Mouse (Mus musculus) MEL (cell line): ENCODE results near the gene Hsd17b2. TPM values are rescaled to one million over a fixed set of nuclear protein-coding genes. Genes with fewer than 3 reads are reported as not detected.

Experiments used
- DNase-seq: peaks from one replicate; pipeline ENCODE4 v3.0.0; 2011; ENCODE audit warnings: low read depth, low spot score
- H3K27ac ChIP-seq: 2 replicates; pipeline ENCODE4 v1.5.1; 2012; ENCODE audit warnings: low read depth, mild to moderate bottlenecking, control low read depth, low read length, moderate library complexity; ENCODE audit not compliant: control insufficient read depth
- H3K27me3 ChIP-seq, 2 experiments: fragments of 150-350 bp in 1 of 2; sonication (generic) in 1 of 2; 2 replicates each; pipeline ENCODE4 v1.6.1; 2012; ENCODE audit warnings: low read length in 2 of 2, mild to moderate bottlenecking in 2 of 2, improper control_type of control experiment in 1 of 2, moderate library complexity in 1 of 2; ENCODE audit not compliant: insufficient read depth in 2 of 2, control insufficient read depth in 1 of 2
- H3K36me3 ChIP-seq, 2 experiments: 2 replicates each; pipeline ENCODE4 v1.6.1; 2012 to 2014; ENCODE audit warnings: low read length in 2 of 2, improper control_type of control experiment in 1 of 2, inconsistent platforms in 1 of 2, mild to moderate bottlenecking in 1 of 2; ENCODE audit not compliant: insufficient read depth in 2 of 2, control insufficient read depth in 1 of 2
- H3K4me1 ChIP-seq, 2 experiments: fragments of 150-350 bp in 1 of 2; sonication (generic) in 1 of 2; 2 replicates each; pipeline ENCODE4 v1.6.1; 2012; ENCODE audit warnings: low read length in 2 of 2, improper control_type of control experiment in 1 of 2, mild to moderate bottlenecking in 1 of 2; ENCODE audit not compliant: insufficient read depth in 2 of 2, control insufficient read depth in 1 of 2
- H3K4me3 ChIP-seq, 2 experiments: fragments of 150-350 bp in 1 of 2; sonication (generic) in 1 of 2; 2 replicates each; pipeline ENCODE4 v1.5.1; 2012; ENCODE audit warnings: low read depth in 2 of 2, low read length in 2 of 2, mild to moderate bottlenecking in 2 of 2, moderate library complexity in 2 of 2, control low read depth in 1 of 2, improper control_type of control experiment in 1 of 2; ENCODE audit not compliant: control insufficient read depth in 1 of 2, insufficient read depth in 1 of 2
- H3K79me2 ChIP-seq: 2 replicates; pipeline ENCODE4 v1.6.1; 2012; ENCODE audit warnings: mild to moderate bottlenecking, low read length, moderate library complexity; ENCODE audit not compliant: control insufficient read depth, poor library complexity, insufficient read depth
- H3K9ac ChIP-seq: 2 replicates; pipeline ENCODE4 v1.6.1; 2012; ENCODE audit warnings: low read depth, mild to moderate bottlenecking, control low read depth, low read length, moderate library complexity; ENCODE audit not compliant: control insufficient read depth, poor library complexity, severe bottlenecking
- H3K9me3 ChIP-seq: fragments of 150-350 bp; sonication (generic); replicated peaks from 2 replicates; pipeline ENCODE4 v1.6.1; 2012; ENCODE audit warnings: mild to moderate bottlenecking, low read length, improper control_type of control experiment, moderate library complexity; ENCODE audit not compliant: insufficient read depth
- BHLHE40 ChIP-seq: IDR thresholded peaks from 2 replicates; pipeline ENCODE4 v1.6.1; 2012; ENCODE audit warnings: low read depth, mild to moderate bottlenecking, inconsistent platforms, low read length, improper control_type of control experiment, borderline replicate concordance
- CHD1 ChIP-seq: IDR thresholded peaks from 2 replicates; pipeline ENCODE4 v1.6.1; 2012; ENCODE audit warnings: low read depth, mild to moderate bottlenecking, inconsistent platforms, low read length, improper control_type of control experiment
- E2F4 ChIP-seq: IDR thresholded peaks from 2 replicates; pipeline ENCODE4 v1.6.1; 2011; ENCODE audit warnings: low read depth, low read length, improper control_type of control experiment, borderline replicate concordance
- ELF1 ChIP-seq: IDR thresholded peaks from 2 replicates; pipeline ENCODE4 v1.6.1; 2014; ENCODE audit warnings: low read depth, mild to moderate bottlenecking, inconsistent platforms, low read length, improper control_type of control experiment, moderate library complexity
- EP300 ChIP-seq, 2 experiments: IDR thresholded peaks; 2 replicates each; pipeline ENCODE4 v1.6.1; 2011; ENCODE audit warnings: improper control_type of control experiment in 2 of 2, low read length in 2 of 2, low read depth in 1 of 2, mild to moderate bottlenecking in 1 of 2
- GABPA ChIP-seq: IDR thresholded peaks from 2 replicates; pipeline ENCODE4 v1.6.1; 2012; ENCODE audit warnings: low read depth, mild to moderate bottlenecking, inconsistent platforms, low read length, improper control_type of control experiment, moderate library complexity
- GATA1 ChIP-seq: IDR thresholded peaks from 2 replicates; pipeline ENCODE4 v1.6.1; 2011; ENCODE audit warnings: low read depth, low read length, improper control_type of control experiment
- HCFC1 ChIP-seq: IDR thresholded peaks from 2 replicates; pipeline ENCODE4 v1.6.1; 2012; ENCODE audit warnings: low read depth, mild to moderate bottlenecking, inconsistent platforms, low read length, improper control_type of control experiment, moderate library complexity
- JUND ChIP-seq: IDR thresholded peaks from 2 replicates; pipeline ENCODE4 v1.6.1; 2011; ENCODE audit warnings: low read depth, mild to moderate bottlenecking, improper control_type of control experiment, low read length
- KAT2A ChIP-seq: conservative IDR thresholded peaks from 2 replicates; pipeline ENCODE4 v1.6.1; 2012; ENCODE audit warnings: low read depth, low read length, improper control_type of control experiment, inconsistent platforms
- MAFK ChIP-seq: IDR thresholded peaks from 2 replicates; pipeline ENCODE4 v1.6.1; 2011; ENCODE audit warnings: low read depth, mild to moderate bottlenecking, low read length, improper control_type of control experiment, borderline replicate concordance
- MAX ChIP-seq: IDR thresholded peaks from 2 replicates; pipeline ENCODE4 v1.6.1; 2011; ENCODE audit warnings: low read length, improper control_type of control experiment
- MAZ ChIP-seq: IDR thresholded peaks from 2 replicates; pipeline ENCODE4 v1.6.1; 2012; ENCODE audit warnings: low read depth, mild to moderate bottlenecking, inconsistent platforms, low read length, improper control_type of control experiment
- MEF2A ChIP-seq: IDR thresholded peaks from 2 replicates; pipeline ENCODE4 v1.6.1; 2014; ENCODE audit warnings: low read depth, mild to moderate bottlenecking, inconsistent platforms, low read length, improper control_type of control experiment; ENCODE audit not compliant: poor library complexity, insufficient replicate concordance, severe bottlenecking; ENCODE audit errors: extremely low read depth
- MYB ChIP-seq: IDR thresholded peaks from 2 replicates; pipeline ENCODE4 v1.6.1; 2011; ENCODE audit warnings: mild to moderate bottlenecking, low read depth, low read length, improper control_type of control experiment
- MYC ChIP-seq: IDR thresholded peaks from 2 replicates; pipeline ENCODE4 v1.6.1; 2011; ENCODE audit warnings: low read depth, mild to moderate bottlenecking, low read length, improper control_type of control experiment, moderate library complexity
- POLR2AphosphoS2 ChIP-seq: IDR thresholded peaks from 2 replicates; pipeline ENCODE4 v1.6.1; 2011; ENCODE audit warnings: low read length, improper control_type of control experiment
- POLR2AphosphoS5 ChIP-seq: IDR thresholded peaks from 2 replicates; pipeline ENCODE4 v1.6.1; 2012; ENCODE audit warnings: low read depth, borderline replicate concordance, mild to moderate bottlenecking, inconsistent platforms, low read length, moderate library complexity, mixed read lengths
- RCOR1 ChIP-seq: IDR thresholded peaks from 2 replicates; pipeline ENCODE4 v1.6.1; 2012; ENCODE audit warnings: low read depth, mild to moderate bottlenecking, inconsistent platforms, low read length, improper control_type of control experiment
- TBP ChIP-seq: IDR thresholded peaks from 2 replicates; pipeline ENCODE4 v1.8.0; 2011; ENCODE audit warnings: low read depth, low read length, improper control_type of control experiment
- USF2 ChIP-seq, 2 experiments: IDR thresholded peaks; 2 replicates each; pipeline ENCODE4 v1.6.1; 2011 to 2012; ENCODE audit warnings: improper control_type of control experiment in 2 of 2, low read length in 2 of 2, borderline replicate concordance in 1 of 2, inconsistent platforms in 1 of 2, low read depth in 1 of 2, mild to moderate bottlenecking in 1 of 2; ENCODE audit not compliant: insufficient read depth in 1 of 2
- ZC3H11A ChIP-seq: IDR thresholded peaks from 2 replicates; pipeline ENCODE4 v1.6.1; 2012; ENCODE audit warnings: low read depth, mild to moderate bottlenecking, inconsistent platforms, low read length, improper control_type of control experiment
- ZKSCAN1 ChIP-seq: IDR thresholded peaks from 2 replicates; pipeline ENCODE4 v1.6.1; 2012; ENCODE audit warnings: low read depth, mild to moderate bottlenecking, inconsistent platforms, low read length, improper control_type of control experiment, moderate library complexity
- ZNF384 ChIP-seq: IDR thresholded peaks from 2 replicates; pipeline ENCODE4 v1.6.1; 2012; ENCODE audit warnings: low read depth, mild to moderate bottlenecking, inconsistent platforms, low read length, improper control_type of control experiment
- polyA plus RNA-seq, 2 experiments: library from polyadenylated mRNA; stranded (reverse) in 1 of 2; unstranded in 1 of 2; fragments of >175 nt in 1 of 2; fragments of >200 nt in 1 of 2; gene quantifications; 2 replicates each; pipeline versions ENCODE4 v1.2.1 to v1.2.4; 2012; ENCODE audit warnings: low replicate concordance in 2 of 2, low read depth in 1 of 2; ENCODE audit not compliant: insufficient read length in 2 of 2, insufficient read depth in 1 of 2, missing spikeins in 1 of 2
- total RNA-seq: library from RNA; depleted of rRNA; stranded (reverse); fragments of 300-350 nt; gene quantifications from 2 replicates; pipeline ENCODE4 v1.2.3, GENCODE M21; 2012

The Hsd17b2 gene
- total and polyA plus RNA-seq, 3 experiments = not detected

DNA sequence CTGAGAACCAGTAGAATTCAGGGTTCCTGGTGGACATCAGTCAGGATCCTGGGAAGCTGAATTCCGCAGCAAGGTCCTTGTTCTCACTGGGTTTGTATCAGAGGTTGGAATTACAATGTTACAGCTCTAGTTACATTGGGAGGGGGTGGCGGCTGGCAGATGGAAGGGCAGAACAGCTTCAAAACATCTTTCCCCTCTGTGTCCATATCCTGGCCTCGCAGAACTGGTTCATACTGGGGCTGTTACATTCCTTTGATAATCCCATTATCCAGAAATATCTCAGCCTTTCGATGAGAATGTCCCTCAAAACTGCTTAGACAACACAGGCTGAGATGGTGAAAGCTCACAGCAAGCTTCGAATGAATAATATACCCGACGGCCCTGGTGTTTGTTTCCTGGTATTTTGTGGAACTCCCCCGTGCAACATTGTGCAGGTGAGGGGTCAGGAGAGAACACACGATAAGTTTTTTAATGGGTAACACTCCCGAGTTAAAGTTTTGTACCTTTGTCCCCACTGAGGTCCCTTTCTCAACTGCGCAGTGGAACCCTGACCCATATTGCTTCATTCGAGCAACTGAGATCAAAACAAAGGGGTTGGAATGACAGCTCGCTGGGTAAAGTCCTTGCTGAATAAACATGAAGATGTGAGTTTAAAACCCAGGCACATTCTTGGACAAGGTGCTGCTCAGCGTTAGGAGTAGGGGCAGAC, 16.6 kb downstream of the Hsd17b2 start:
- Histone ChIP-seq H3K9ac (no peak overlapping the region), H3K27ac (no peak overlapping the region), H3K79me2 (no peaks in the 10 kb centered on the region), H3K9me3 (no peaks in the 10 kb centered on the region), H3K36me3 (no peaks in the 10 kb centered on the region), H3K4me3 (no peak overlapping the region), H3K4me1 (no peaks in the 10 kb centered on the region), H3K27me3 (no peaks in the 10 kb centered on the region)
- TF ChIP-seq ZC3H11A (no peak), ZNF384 (no peak), E2F4 (no peak), ELF1 (no peak), MAZ (no peak), GATA1 (no peak), KAT2A (no peak), POLR2AphosphoS2 (no peak), POLR2AphosphoS5 (no peak), ZKSCAN1 (no peak), MYB (no peak), MAX (no peak), MYC (no peak), TBP (no peak)
- no peak for DNase-seq

DNA sequence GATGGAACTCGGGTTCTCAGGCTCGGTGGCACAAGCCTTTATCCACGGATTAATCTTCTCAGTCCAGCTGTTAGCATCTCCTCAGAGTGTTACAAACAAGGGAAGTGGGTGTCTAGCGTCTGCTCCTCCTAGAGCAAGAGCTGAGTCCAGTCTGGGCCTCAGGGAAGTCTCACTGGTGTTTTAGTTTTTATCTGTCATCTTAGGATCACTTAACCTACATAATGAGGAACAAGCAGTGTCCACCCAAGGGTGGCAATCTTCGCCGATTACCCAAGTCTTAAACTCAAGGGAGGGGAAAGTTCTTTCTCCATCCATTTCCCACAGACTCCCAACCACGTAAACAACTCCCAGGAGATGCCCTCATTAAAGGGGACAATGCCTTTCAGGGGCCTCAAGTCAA, 24.8 kb downstream of the Hsd17b2 start:
- no peaks in the 10 kb centered on the region for H3K27me3 ChIP-seq
- TF ChIP-seq RCOR1 (no peak), MAZ (no peak), GABPA (no peak), MEF2A (no peak), BHLHE40 (no peak), JUND (no peak), KAT2A (no peak), HCFC1 (no peak), MAX (no peak), TBP (no peak), USF2 (IDR thresholded peaks at IDR 0.05; ENCODE audit: borderline replicate concordance in 1 of 2, insufficient read depth in 1 of 2, low read depth in 1 of 2, low read length in 2 of 2) (no peak), EP300 (IDR thresholded peaks at IDR 0.05; ENCODE audit: low read depth in 1 of 2, low read length in 2 of 2) (no peak), CHD1 (no peak), MAFK (no peak), POLR2AphosphoS5 (no peak)
- no peaks in the 10 kb centered on the region for H3K9me3 ChIP-seq
- H3K4me1 ChIP-seq = no peaks in the 10 kb centered on the region
- H3K9ac ChIP-seq = no peak overlapping the region
- no peaks in the 10 kb centered on the region for H3K36me3 ChIP-seq
- no peak overlapping the region for H3K4me3 ChIP-seq
- DNase-seq = no peak
- H3K79me2 ChIP-seq = no peaks in the 10 kb centered on the region
- no peak overlapping the region for H3K27ac ChIP-seq
